Mouse (Mus musculus) hindbrain, embryonic 16.5 days (tissue): ENCODE measurements around the gene Trpm2. TPM values are rescaled to one million over a fixed set of nuclear protein-coding genes. Genes with fewer than 3 reads are reported as not detected.
A peak's percentile ranks its signal among the peaks of the same experiment; 100 is the strongest.
"Not testable (repeated sequence)": the region's sequence is repeated elsewhere in the genome, so short reads cannot be mapped to it uniquely, and the experiment has no call there.

Experiments used
- ATAC-seq: fragments of 200-750 bp; cut with Nextera tagmentation; 2 replicates; pipeline ENCODE4 v1.8.0; 2017; ENCODE audit warnings: moderate TSS enrichment, moderate library complexity
- H3K27ac ChIP-seq: fragments of 300-500 bp; sonication (generic); 2 replicates; pipeline ENCODE4 v1.5.1; 2014; ENCODE audit warnings: low read depth, mild to moderate bottlenecking, control low read depth, low read length, moderate library complexity
- H3K27me3 ChIP-seq: fragments of 300-500 bp; sonication (generic); replicated peaks from 2 replicates; pipeline ENCODE4 v1.6.1; 2014; ENCODE audit warnings: low read length; ENCODE audit not compliant: control insufficient read depth, insufficient read depth
- H3K36me3 ChIP-seq: fragments of 300-500 bp; sonication (generic); 2 replicates; pipeline ENCODE4 v1.6.1; 2014; ENCODE audit warnings: mild to moderate bottlenecking, low read length, moderate library complexity, mixed read lengths; ENCODE audit not compliant: control insufficient read depth, insufficient read depth
- H3K4me1 ChIP-seq: fragments of 300-500 bp; sonication (generic); 2 replicates; pipeline ENCODE4 v1.6.1; 2014; ENCODE audit warnings: low read depth, low read length; ENCODE audit not compliant: control insufficient read depth, insufficient read depth
- H3K4me2 ChIP-seq: fragments of 300-500 bp; sonication (generic); 2 replicates; pipeline ENCODE4 v1.6.1; 2014; ENCODE audit warnings: mild to moderate bottlenecking, low read length, control low read depth, moderate library complexity
- H3K4me3 ChIP-seq: fragments of 300-500 bp; sonication (generic); 2 replicates; pipeline ENCODE4 v1.5.1; 2014; ENCODE audit warnings: mild to moderate bottlenecking, low read length, control low read depth, moderate library complexity
- H3K9ac ChIP-seq: fragments of 300-500 bp; sonication (generic); 2 replicates; pipeline ENCODE4 v1.6.1; 2014; ENCODE audit warnings: low read depth, mild to moderate bottlenecking, control low read depth, low read length, moderate library complexity
- H3K9me3 ChIP-seq: fragments of 300-500 bp; sonication (generic); 2 replicates; pipeline ENCODE4 v1.6.1; 2014; ENCODE audit warnings: mild to moderate bottlenecking, low read length, moderate library complexity; ENCODE audit not compliant: control insufficient read depth
- WGBS: fragments of 180-500 bp; shearing (Covaris S2); extraction: QIAGEN DNeasy Blood & Tissue Kit; methylation state at CpG from one replicate; pipeline ENCODE4 v1.1.7; 2014; 5-methylcytosine and 5-hydroxymethylcytosine counted together
- polyA plus RNA-seq: library from polyadenylated mRNA; unstranded; fragments of >200 nt; fragmentation: Nextera tagmentation; extraction: Ambion mirVana; gene quantifications from 2 replicates; pipeline ENCODE4 v1.2.1, GENCODE M21; 2015

The Trpm2 gene
- 7.8 and 9.9 TPM in 2 replicates for polyA plus RNA-seq

DNA sequence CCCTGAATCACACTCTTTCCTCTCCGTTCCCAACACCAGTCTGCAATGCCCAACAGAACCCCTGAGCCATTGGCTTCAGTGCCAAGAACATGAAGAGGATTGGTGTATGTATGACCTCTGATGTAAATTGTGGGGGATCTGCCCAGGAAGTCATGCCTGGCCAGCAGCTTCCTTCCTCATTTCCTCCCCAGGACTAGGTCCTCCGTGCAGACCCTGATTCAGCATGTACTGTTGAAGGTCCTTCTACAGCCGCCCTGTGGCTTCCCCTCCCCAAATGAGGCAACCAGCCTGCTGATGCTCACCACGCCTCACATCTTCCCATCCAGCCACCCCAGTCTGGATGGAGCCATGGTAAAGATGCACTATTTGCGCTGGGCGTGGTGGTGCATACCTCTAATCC, at the start of gene Trpm2:
Trpm2 (minus strand) TSS at position 83 of the 400 bp plus-strand sequence.
- Histone ChIP-seq H3K4me3 (peak within 1 kb of the TSS; percentile 49), H3K9ac (peak within 1 kb of the TSS; percentile 69), H3K36me3 (no peaks in the 10 kb centered on the region), H3K4me1 (peaks cover 12% of the 10 kb centered on the region), H3K4me2 (peak within 1 kb of the TSS; percentile 90), H3K27ac (no peak within 1 kb of the TSS), H3K9me3 (no peaks in the 10 kb centered on the region), H3K27me3 (peaks cover 3% of the 10 kb centered on the region; the same call in 1 of the 2 replicates)
- WGBS: 87% methylated on average over 6 of the region's 6 CpGs
- ATAC-seq: no peak

DNA sequence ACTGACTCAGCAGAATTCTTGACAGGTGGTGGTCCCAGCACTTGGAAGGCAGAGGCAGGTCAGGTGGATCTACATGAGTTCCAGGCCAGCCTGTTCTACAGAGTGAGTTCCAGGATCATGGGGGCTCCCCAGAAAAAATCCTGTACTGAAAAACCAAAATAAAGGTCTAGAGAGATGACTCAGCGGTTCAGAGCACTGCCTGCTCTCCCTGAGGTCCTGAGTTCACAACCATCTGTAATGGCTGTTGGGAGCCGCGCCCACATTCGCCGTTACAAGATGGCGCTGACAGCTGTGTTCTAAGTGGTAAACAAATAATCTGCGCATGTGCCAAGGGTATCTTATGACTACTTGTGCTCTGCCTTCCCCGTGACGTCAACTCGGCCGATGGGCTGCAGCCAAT, 49.6 kb upstream of the Trpm2 start:
- not testable (repeated sequence) for H3K27ac ChIP-seq, H3K4me1 ChIP-seq, H3K4me3 ChIP-seq, H3K9me3 ChIP-seq, H3K36me3 ChIP-seq, ATAC-seq, H3K27me3 ChIP-seq, H3K9ac ChIP-seq, H3K4me2 ChIP-seq
- WGBS: 95% methylated on average over 6 of the region's 11 CpGs

GRCm38 (mm10) chr10:78019291-78019690, 48.9 kb upstream of the Trpm2 start:
- 77% methylated on average over 4 of the region's 4 CpGs for WGBS
- no peak overlapping the region for H3K4me2 ChIP-seq

GRCm38 (mm10) chr10:78018797-78019203, 48.4 kb upstream of the Trpm2 start:
- no peaks in the 10 kb centered on the region for H3K27me3 ChIP-seq
- H3K4me2 ChIP-seq: peak overlapping the region; percentile 74
- H3K4me1 ChIP-seq: 0 out of 2 replicates have a peak, but pooled peaks cover 2% of the 10 kb centered on the region
- H3K9me3 ChIP-seq: no peaks in the 10 kb centered on the region
- 24% methylated on average over 19 of the region's 19 CpGs for WGBS
- peak overlapping the region; percentile 40 for H3K4me3 ChIP-seq
- H3K27ac ChIP-seq: no peak overlapping the region
- peak; percentile 87 for ATAC-seq
- H3K9ac ChIP-seq: peak overlapping the region; percentile 13; the same call in 1 of the 2 replicates
- no peaks in the 10 kb centered on the region for H3K36me3 ChIP-seq

More at GRCm38 (mm10) chr10:78019291-78019690, 48.9 kb upstream of the Trpm2 start:
- H3K4me1 ChIP-seq: 0 out of 2 replicates have a peak, but pooled peaks cover 2% of the 10 kb centered on the region
- no peaks in the 10 kb centered on the region for H3K9me3 ChIP-seq
- H3K9ac ChIP-seq: no peak overlapping the region
- no peak overlapping the region for H3K4me3 ChIP-seq
- no peaks in the 10 kb centered on the region for H3K36me3 ChIP-seq
- no peak overlapping the region for H3K27ac ChIP-seq
- H3K27me3 ChIP-seq: no peaks in the 10 kb centered on the region
- ATAC-seq: no peak

GRCm38 (mm10) chr10:78016366-78016765, 46.0 kb upstream of the Trpm2 start:
- Histone ChIP-seq H3K36me3 (no peaks in the 10 kb centered on the region), H3K4me3 (no peak overlapping the region), H3K27ac (no peak overlapping the region), H3K4me2 (no peak overlapping the region), H3K9me3 (no peaks in the 10 kb centered on the region), H3K9ac (no peak overlapping the region), H3K4me1 (0 out of 2 replicates have a peak, but pooled peaks cover 2% of the 10 kb centered on the region), H3K27me3 (no peaks in the 10 kb centered on the region)
- no peak for ATAC-seq
- WGBS: 46% methylated on average over 5 of the region's 5 CpGs

GRCm38 (mm10) chr10:78015489-78015888, 45.1 kb upstream of the Trpm2 start:
- no peak for ATAC-seq
- Histone ChIP-seq H3K9me3 (no peaks in the 10 kb centered on the region), H3K36me3 (no peaks in the 10 kb centered on the region), H3K27ac (no peak overlapping the region), H3K9ac (no peak overlapping the region), H3K27me3 (no peaks in the 10 kb centered on the region), H3K4me2 (no peak overlapping the region), H3K4me1 (peaks cover 2% of the 10 kb centered on the region; the same call in 1 of the 2 replicates), H3K4me3 (no peak overlapping the region)
- 87% methylated on average over 1 of the region's 1 CpGs for WGBS

- no peaks in the 10 kb centered on the region for H3K36me3 ChIP-seq
- ATAC-seq: no peak
- peaks cover 14% of the 10 kb centered on the region for H3K4me1 ChIP-seq
- H3K27ac ChIP-seq: no peak overlapping the region
- no peaks in the 10 kb centered on the region for H3K9me3 ChIP-seq
- no peak overlapping the region for H3K4me3 ChIP-seq
- 91% methylated on average over 18 of the region's 18 CpGs for WGBS
- H3K9ac ChIP-seq: no peak overlapping the region
- no peaks in the 10 kb centered on the region for H3K27me3 ChIP-seq
- H3K4me2 ChIP-seq: no peak overlapping the region
Observed at GRCm38 (mm10) chr10:78012661-78013495, 42.5 kb upstream of the Trpm2 start.

GRCm38 (mm10) chr10:78011116-78011515, 40.8 kb upstream of the Trpm2 start:
- not testable (repeated sequence) for H3K27ac ChIP-seq, H3K4me3 ChIP-seq, H3K36me3 ChIP-seq, ATAC-seq, H3K4me2 ChIP-seq, H3K9me3 ChIP-seq, H3K9ac ChIP-seq, H3K27me3 ChIP-seq
- H3K4me1 ChIP-seq: peaks cover 29% of the 10 kb centered on the region
- 93% methylated on average over 5 of the region's 5 CpGs for WGBS

DNA sequence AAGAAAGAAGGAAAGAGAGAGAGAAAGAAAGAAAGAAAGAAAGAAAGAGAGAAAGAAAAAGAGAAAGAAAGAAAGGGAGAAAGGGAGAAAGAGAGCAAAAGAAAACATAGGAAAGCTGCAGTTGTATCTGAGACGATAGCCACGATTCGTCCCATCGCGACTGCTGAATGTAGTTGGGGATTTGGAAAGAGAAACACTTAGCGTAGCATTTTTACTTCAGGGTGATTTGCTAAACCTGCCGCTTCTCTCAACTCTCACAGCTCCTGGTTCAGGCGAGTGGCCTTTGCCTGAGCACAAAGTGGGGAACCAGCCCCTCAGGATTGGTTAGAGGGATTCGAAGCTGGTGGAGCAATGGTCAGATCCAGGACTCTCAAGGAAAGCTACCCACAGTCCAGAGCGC, 40.0 kb upstream of the Trpm2 start:
- ATAC-seq: no peak
- H3K27ac ChIP-seq: no peak overlapping the region
- no peaks in the 10 kb centered on the region for H3K9me3 ChIP-seq
- no peaks in the 10 kb centered on the region for H3K27me3 ChIP-seq
- no peak overlapping the region; the same call in 1 of the 2 replicates for H3K9ac ChIP-seq
- H3K4me3 ChIP-seq: no peak overlapping the region
- WGBS: 20% methylated on average over 10 of the region's 10 CpGs
- peak overlapping the region; percentile 93 for H3K4me2 ChIP-seq
- H3K4me1 ChIP-seq: peaks cover 35% of the 10 kb centered on the region
- no peaks in the 10 kb centered on the region for H3K36me3 ChIP-seq
